Mouse (Mus musculus) thymus, adult 2 months (tissue): ENCODE data around the gene Kalrn. TPM values are rescaled to one million over a fixed set of nuclear protein-coding genes. Genes with fewer than 3 reads are reported as not detected.

ENCODE experiments used
- DNase-seq: peaks from one replicate; pipeline ENCODE4 v3.0.0; 2021
- H3K27ac ChIP-seq: fragments of 200-500 bp; 2 replicates; pipeline ENCODE4 v1.5.1; 2012; ENCODE audit warnings: low read length, control low read depth; ENCODE audit not compliant: control insufficient read depth, insufficient read depth
- H3K27me3 ChIP-seq: fragments of 200-500 bp; 2 replicates; pipeline ENCODE4 v1.6.1; 2012; ENCODE audit warnings: mild to moderate bottlenecking, low read length, moderate library complexity, mixed read lengths; ENCODE audit not compliant: control insufficient read depth, insufficient read depth
- H3K36me3 ChIP-seq: fragments of 200-500 bp; 2 replicates; pipeline ENCODE4 v1.6.1; 2012; ENCODE audit warnings: mild to moderate bottlenecking, low read length, moderate library complexity; ENCODE audit not compliant: control insufficient read depth, insufficient read depth
- H3K4me1 ChIP-seq: fragments of 200-500 bp; replicated peaks from 2 replicates; pipeline ENCODE4 v1.6.1; 2012; ENCODE audit warnings: low read length; ENCODE audit not compliant: control insufficient read depth, insufficient read depth
- H3K4me3 ChIP-seq: fragments of 200-500 bp; 2 replicates; pipeline ENCODE4 v1.5.1; 2012; ENCODE audit warnings: mild to moderate bottlenecking, low read length, control low read depth, moderate library complexity; ENCODE audit not compliant: control insufficient read depth, insufficient read depth
- CTCF ChIP-seq: fragments of 200-500 bp; IDR thresholded peaks from 2 replicates; pipeline ENCODE4 v1.5.1; 2012; ENCODE audit warnings: mild to moderate bottlenecking, control low read depth, low read length, moderate library complexity, borderline replicate concordance; ENCODE audit not compliant: control insufficient read depth, poor library complexity, insufficient read depth; ENCODE audit errors: extremely low read depth
- POLR2A ChIP-seq: fragments of 200-500 bp; IDR thresholded peaks from 2 replicates; pipeline ENCODE4 v1.6.1; 2012; ENCODE audit warnings: mild to moderate bottlenecking, low read length, control low read depth, moderate library complexity; ENCODE audit not compliant: control insufficient read depth, poor library complexity, insufficient read depth; ENCODE audit errors: extremely low read depth
- WGBS: fragments of 180-500 bp; shearing (Covaris S2); methylation state at CpG from one replicate; pipeline ENCODE4 v1.1.7; 2018; 5-methylcytosine and 5-hydroxymethylcytosine counted together
- polyA plus RNA-seq: library from polyadenylated mRNA; depleted of rRNA; stranded (reverse); fragments of >200 nt; gene quantifications from 2 replicates; pipeline ENCODE4 v1.2.3, GENCODE M21; 2012; rRNA removed

Gene Kalrn
- 2.9 and 3.2 TPM in 2 replicates for polyA plus RNA-seq

DNA sequence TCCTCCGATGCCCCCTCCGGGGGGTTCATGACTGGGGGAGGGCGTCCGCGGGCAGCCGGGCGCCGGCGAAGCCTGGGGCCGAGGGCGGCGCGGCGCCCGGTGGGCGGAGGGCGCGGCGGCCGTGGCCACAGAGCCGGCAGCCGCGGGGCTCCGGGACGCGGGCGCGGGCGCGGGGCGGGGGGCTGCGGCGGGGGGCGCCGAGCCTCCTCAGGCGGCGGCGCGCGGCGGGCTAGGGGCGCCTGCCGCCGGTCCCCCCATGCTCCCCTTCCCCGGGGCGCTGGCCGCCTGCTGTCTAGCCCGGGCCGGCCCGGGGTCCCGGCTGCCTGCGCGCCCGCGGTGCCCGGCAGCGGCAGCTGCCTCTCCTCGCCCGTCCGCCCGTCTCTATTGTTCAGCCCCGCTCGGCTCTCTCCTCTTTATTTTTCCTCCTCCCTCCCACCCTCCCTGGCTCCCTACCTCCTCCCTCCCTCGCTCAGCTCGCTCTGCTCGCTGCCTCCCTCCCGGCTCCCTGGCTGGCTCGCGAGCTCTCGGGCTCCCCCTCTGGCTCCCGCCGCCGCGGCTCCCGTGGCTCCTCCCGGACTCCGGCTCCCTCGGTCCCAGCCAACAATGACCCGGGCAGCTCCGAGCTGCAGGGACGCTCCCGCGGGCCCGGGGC, at the start of gene Kalrn:
Gene Kalrn, minus strand, starts transcription at position 382 of the 652 bp plus-strand sequence.
- no peak for TF ChIP-seq CTCF
- no peak for TF ChIP-seq POLR2A
- Histone ChIP-seq H3K4me3 (peak within 1 kb of the TSS; percentile 31), H3K27me3 (peaks cover 15% of the 10 kb centered on the region), H3K27ac (no peak within 1 kb of the TSS), H3K4me1 (0 out of 2 replicates have a peak, but pooled peaks cover 2% of the 10 kb centered on the region), H3K36me3 (no peaks in the 10 kb centered on the region)
- 12% methylated on average over 74 of the region's 84 CpGs for WGBS
- DNase-seq, result peak; percentile 61

DNA sequence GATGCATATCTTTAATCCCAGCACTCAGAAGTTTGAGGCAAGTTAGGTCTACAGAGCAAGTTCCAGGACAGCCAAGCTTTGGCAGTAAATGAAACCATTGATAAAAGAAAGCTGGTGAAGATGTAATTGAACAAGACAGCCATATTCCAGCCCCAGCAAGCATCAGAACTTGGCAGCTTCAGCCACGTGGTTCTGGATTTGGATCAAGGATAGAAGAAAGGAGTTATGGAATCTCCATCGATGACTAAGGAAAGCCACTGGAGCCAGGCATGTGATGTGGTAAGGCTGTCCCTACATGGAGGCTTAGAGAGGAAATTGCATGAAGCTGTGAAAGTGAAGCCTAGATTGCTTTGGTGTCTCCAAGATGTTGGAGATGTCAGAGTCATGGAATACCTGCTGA, 40.7 kb upstream of the Kalrn start:
- 83% methylated on average over 2 of the region's 2 CpGs for WGBS
- no peak for DNase-seq
- Histone ChIP-seq H3K27me3 (no peaks in the 10 kb centered on the region), H3K4me1 (no peaks in the 10 kb centered on the region), H3K4me3 (no peak overlapping the region), H3K27ac (no peak overlapping the region), H3K36me3 (no peaks in the 10 kb centered on the region)
- no peak for TF ChIP-seq POLR2A
- no peak for TF ChIP-seq CTCF

DNA sequence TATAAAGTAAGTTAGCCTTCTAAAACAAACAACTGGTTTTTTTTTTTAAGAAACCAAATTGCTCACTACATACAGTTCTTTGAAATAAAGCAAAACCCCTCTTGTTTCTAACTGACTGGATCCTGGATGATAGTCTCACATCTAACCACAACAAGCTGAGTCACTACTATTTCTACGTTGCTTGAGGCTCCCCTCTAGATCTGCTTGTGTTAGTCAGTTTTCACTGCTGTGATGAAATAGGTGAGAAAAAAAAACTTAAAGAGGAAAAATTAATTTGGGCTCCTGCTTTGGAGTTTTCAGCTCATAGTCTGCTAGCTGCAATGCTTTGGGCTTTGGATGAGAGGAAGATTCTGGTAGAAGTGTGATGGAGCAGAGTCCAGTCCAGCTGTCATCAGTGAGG, 36.8 kb upstream of the Kalrn start:
- Histone ChIP-seq H3K36me3 (no peaks in the 10 kb centered on the region), H3K4me3 (no peak overlapping the region), H3K27ac (no peak overlapping the region), H3K4me1 (no peaks in the 10 kb centered on the region), H3K27me3 (no peaks in the 10 kb centered on the region)
- TF ChIP-seq CTCF, result no peak
- TF ChIP-seq POLR2A, result no peak
- no peak for DNase-seq
- WGBS, result 15% methylated on average over 1 of the region's 1 CpGs

DNA sequence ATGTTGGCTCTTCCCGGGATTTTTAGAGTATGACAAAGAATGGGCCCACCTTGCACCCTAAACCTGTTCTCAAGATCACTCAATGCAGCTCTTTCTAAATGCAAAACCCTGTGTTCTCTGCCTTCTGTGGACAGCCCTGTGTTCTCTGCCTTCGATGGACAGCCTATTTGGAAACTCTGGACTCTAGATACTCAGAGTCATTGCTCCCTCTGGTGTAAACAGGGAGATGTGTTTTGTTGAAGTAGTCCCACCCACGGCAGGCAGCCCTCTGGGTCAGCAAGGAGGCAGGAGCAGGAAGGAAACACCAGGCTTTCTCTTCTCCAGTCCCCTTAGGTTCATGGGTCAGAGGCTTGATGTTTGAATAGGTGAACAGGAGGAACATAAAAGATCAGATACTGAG, 32.3 kb upstream of the Kalrn start:
- no peak for TF ChIP-seq POLR2A
- no peak for TF ChIP-seq CTCF
- DNase-seq, result no peak
- H3K4me1 ChIP-seq, result no peaks in the 10 kb centered on the region
- H3K27ac ChIP-seq, result no peak overlapping the region
- 33% methylated on average over 3 of the region's 3 CpGs for WGBS
- H3K36me3 ChIP-seq, result no peaks in the 10 kb centered on the region
- no peaks in the 10 kb centered on the region for H3K27me3 ChIP-seq
- H3K4me3 ChIP-seq, result no peak overlapping the region

DNA sequence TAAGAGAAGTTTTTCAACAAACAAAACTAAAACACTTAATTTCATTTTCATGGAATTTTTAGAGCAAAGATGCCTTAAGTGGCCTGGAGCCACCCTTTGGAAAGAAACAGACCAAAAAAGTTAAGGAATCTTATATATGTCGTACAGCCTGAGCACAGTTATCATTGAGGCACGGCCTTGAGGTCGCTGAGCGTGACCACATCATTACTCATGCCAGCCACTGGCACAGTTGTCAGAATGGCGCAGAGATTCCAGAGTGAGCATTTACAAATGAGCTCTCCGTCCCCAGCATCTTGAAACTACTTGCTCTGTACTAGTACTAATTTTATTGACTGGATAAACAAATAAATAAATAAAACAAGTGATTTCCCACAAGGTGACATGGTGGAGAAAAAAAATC, 30.5 kb upstream of the Kalrn start:
- no peak overlapping the region for H3K27ac ChIP-seq
- TF ChIP-seq CTCF, result no peak
- TF ChIP-seq POLR2A, result no peak

DNA sequence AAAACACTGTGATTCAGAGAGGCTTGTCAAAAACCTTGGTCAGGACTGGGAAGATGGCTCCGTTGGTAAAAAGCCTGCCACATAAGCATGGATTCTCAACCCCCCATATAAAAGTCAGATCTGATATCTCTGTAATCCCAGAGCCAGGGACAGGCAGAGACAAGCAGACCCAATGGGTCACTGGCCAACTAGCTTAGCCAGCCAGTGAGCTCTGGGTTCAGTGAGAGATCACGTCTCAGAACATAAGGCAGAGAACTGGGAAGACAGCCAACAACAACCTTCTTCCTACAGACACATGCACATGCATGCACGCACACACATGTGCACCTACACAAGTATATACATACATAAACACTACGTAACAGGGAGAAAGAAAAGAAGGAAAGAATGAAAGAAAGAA, 29.7 kb upstream of the Kalrn start:
- no peak overlapping the region for H3K4me3 ChIP-seq
- WGBS, result 84% methylated on average over 4 of the region's 4 CpGs
- H3K4me1 ChIP-seq, result no peaks in the 10 kb centered on the region
- DNase-seq, result no peak
- H3K27ac ChIP-seq, result no peak overlapping the region
- H3K36me3 ChIP-seq, result no peaks in the 10 kb centered on the region
- H3K27me3 ChIP-seq, result no peaks in the 10 kb centered on the region
- TF ChIP-seq CTCF (no peak), POLR2A (no peak)

More for the DNA sequence above, 30.5 kb upstream of the Kalrn start:
- DNase-seq, result no peak
- H3K4me1 ChIP-seq, result no peaks in the 10 kb centered on the region
- no peak overlapping the region for H3K4me3 ChIP-seq
- no peaks in the 10 kb centered on the region for H3K27me3 ChIP-seq
- WGBS, result 71% methylated on average over 6 of the region's 6 CpGs
- no peaks in the 10 kb centered on the region for H3K36me3 ChIP-seq

DNA sequence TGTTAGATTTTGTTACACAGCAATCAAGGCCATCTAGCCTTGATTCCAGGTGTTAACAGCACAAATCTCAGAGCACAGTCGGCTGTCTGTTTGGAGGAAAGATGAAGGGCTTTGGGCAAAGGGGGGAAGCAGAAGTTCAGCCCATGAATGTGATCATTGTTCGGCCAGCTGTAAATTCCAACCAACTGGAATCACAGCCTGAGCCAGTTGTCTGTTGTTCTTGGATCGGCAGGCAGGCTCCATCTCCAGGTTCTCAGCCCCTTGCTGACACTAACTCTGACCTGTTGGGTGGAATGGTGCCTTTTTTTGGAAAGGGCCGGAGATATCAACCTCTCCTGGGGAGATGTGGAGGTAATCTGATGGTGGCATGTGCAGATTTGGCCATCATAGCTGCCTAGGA, 28.6 kb upstream of the Kalrn start:
- WGBS, result 88% methylated on average over 4 of the region's 4 CpGs
- Histone ChIP-seq H3K4me1 (no peaks in the 10 kb centered on the region), H3K27me3 (no peaks in the 10 kb centered on the region), H3K27ac (no peak overlapping the region), H3K4me3 (no peak overlapping the region), H3K36me3 (no peaks in the 10 kb centered on the region)
- TF ChIP-seq POLR2A, result no peak
- no peak for TF ChIP-seq CTCF
- no peak for DNase-seq
